Mouse (Mus musculus) ovary, postnatal 14 days (tissue): Measurements from ENCODE around the gene Gak.

Experiments
- DNase-seq: peaks from one replicate; pipeline ENCODE4 v3.0.0; 2022; ENCODE audit warnings: low spot score

Gak gene

GRCm38 (mm10) chr5:108599923-108600322 is 29.6 kb downstream of the Gak start:
- DNase-seq = no peak

GRCm38 (mm10) chr5:108581361-108581891 is 48.1 kb downstream of the Gak start:
- no peak for DNase-seq

GRCm38 (mm10) chr5:108573054-108573453 is 56.5 kb downstream of the Gak start:
- no peak for DNase-seq

GRCm38 (mm10) chr5:108570991-108571390 is 58.6 kb downstream of the Gak start:
- DNase-seq = no peak

GRCm38 (mm10) chr5:108567104-108567503 is 62.5 kb downstream of the Gak start:
- no peak for DNase-seq

- no peak for DNase-seq
Observed at GRCm38 (mm10) chr5:108566523-108566922, 63.0 kb downstream of the Gak start.

- DNase-seq = no peak
Observed at GRCm38 (mm10) chr5:108565381-108565780, 64.2 kb downstream of the Gak start.

GRCm38 (mm10) chr5:108564346-108564745 is 65.2 kb downstream of the Gak start:
- DNase-seq = no peak

- DNase-seq = no peak
Observed at GRCm38 (mm10) chr5:108562483-108562882, 67.1 kb downstream of the Gak start.

- no peak for DNase-seq
Observed at GRCm38 (mm10) chr5:108556986-108557385, 72.6 kb downstream of the Gak start.

- DNase-seq = no peak
Observed at GRCm38 (mm10) chr5:108554041-108554440, 75.5 kb downstream of the Gak start.

- no peak for DNase-seq
Observed at GRCm38 (mm10) chr5:108550207-108550594, 79.4 kb downstream of the Gak start.

- DNase-seq = peak; percentile 63
Observed at GRCm38 (mm10) chr5:108549489-108550206, 79.9 kb downstream of the Gak start, which contains the start of gene Cplx1. Cplx1 (minus strand) TSS chr5:108550024.

GRCm38 (mm10) chr5:108549137-108549488 is 80.4 kb downstream of the Gak start:
- no peak for DNase-seq

- DNase-seq = no peak
Observed at GRCm38 (mm10) chr5:108547636-108548035, 81.9 kb downstream of the Gak start.

- no peak for DNase-seq
Observed at GRCm38 (mm10) chr5:108543516-108544291, 85.9 kb downstream of the Gak start.

GRCm38 (mm10) chr5:108534188-108534587 is 95.4 kb downstream of the Gak start:
- no peak for DNase-seq

- no peak for DNase-seq
Observed at GRCm38 (mm10) chr5:108522597-108522996, 107.0 kb downstream of the Gak start.

GRCm38 (mm10) chr5:108521896-108522295 is 107.7 kb downstream of the Gak start:
- no peak for DNase-seq

- no peak for DNase-seq
Observed at GRCm38 (mm10) chr5:108521016-108521415, 108.5 kb downstream of the Gak start.

GRCm38 (mm10) chr5:108520153-108520552 is 109.4 kb downstream of the Gak start:
- no peak for DNase-seq
